In the genomic region with DNA sequence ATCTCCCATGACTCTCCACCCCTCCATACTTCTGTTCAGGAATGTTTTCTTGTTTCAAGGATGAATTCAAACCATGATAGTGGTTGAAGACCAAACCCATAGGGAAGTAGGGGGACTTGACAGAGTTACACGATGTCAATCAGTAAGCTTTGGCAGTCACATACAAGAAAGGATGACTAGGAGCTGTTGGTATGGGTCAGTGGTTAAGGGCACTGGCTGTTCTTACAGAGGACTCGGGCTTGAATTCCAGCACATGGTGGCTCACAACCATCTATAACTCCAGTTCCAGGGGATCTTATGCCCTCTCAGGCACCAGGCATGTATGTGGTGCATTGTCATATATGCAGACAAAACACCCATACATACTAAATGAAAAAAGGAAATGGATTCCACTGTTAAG, we compare ENCODE assay signal across 15 mouse cellular contexts.
"Had no signal": no experiment of that assay in that cellular context is flagged by ENCODE, and none has a peak within 500 bp of the region (broad histone marks: within the 10 kb centered on the region; RNA-seq: fewer than 3 reads in every experiment).

No protein-coding gene starts in this region.

- H3K9ac ChIP-seq: neural tube, embryonic 15.5 days; stomach, embryonic 15.5 days had no signal

- H3K27me3 ChIP-seq: neural tube, embryonic 15.5 days; stomach, embryonic 15.5 days had no signal

- H3K4me3 ChIP-seq: neural tube, embryonic 15.5 days; stomach, embryonic 15.5 days had no signal

- DNase-seq: retina, postnatal 1 day; right cerebral cortex, adult 18-20 months; right cerebral cortex, postnatal 14 days; right cerebral cortex, postnatal 25 days; right cerebral cortex, postnatal 4 days; spleen, adult 18-20 months; thymus, adult 18-20 months; thymus, adult 2 months; thymus, postnatal 14 days; thymus, postnatal 25 days; thymus, postnatal 36 days; thymus, postnatal 4 days had no signal

- H3K36me3 ChIP-seq: neural tube, embryonic 15.5 days; stomach, embryonic 15.5 days had no signal

- H3K4me2 ChIP-seq: neural tube, embryonic 15.5 days; stomach, embryonic 15.5 days had no signal

- H3K27ac ChIP-seq: neural tube, embryonic 15.5 days; stomach, embryonic 15.5 days; stomach, postnatal 0 days had no signal

- H3K9me3 ChIP-seq: neural tube, embryonic 15.5 days; stomach, embryonic 15.5 days had no signal
